Mouse (Mus musculus): Measurements from ENCODE around the gene Atad5. TPM values are rescaled to one million over a fixed set of nuclear protein-coding genes. Genes with fewer than 3 reads are reported as not detected.

Gene Atad5
- polyA plus RNA-seq, 1 experiment from 2014 or later, result 2.2 TPM

DNA sequence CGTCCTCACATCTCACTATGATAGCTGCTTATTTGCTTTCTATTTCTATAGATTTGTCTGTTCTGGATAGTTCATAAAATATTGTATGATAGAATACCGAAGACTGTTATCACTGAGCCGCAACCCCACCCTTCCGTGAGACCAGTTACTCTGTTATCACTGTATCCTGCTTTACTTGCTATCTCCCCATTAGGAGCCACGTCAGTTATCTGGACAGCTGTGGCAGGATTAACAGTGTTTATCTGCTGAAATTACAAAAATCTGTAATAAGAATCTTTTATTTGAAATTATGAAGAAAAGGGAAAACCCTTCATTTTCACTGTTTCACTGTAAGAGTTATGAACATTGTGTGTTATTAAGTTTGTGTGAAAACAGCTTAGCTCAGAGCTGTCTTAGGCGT is 12.1 kb downstream of the Atad5 start:
- Histone ChIP-seq H3K27ac (replicated peaks) (no peak overlapping the region), H3K9me3 (ENCODE audit: control insufficient read depth, low read length) (no peaks in the 10 kb centered on the region), H3K27me3 (ENCODE audit: control insufficient read depth, insufficient read depth, low read length) (no peaks in the 10 kb centered on the region), H3K4me3 (ENCODE audit: low read depth, low read length) (no peak overlapping the region), H3K9ac (ENCODE audit: low read length) (no peak overlapping the region), H3K4me2 (replicated peaks; ENCODE audit: low read depth) (no peak overlapping the region), H3K36me3 (ENCODE audit: control insufficient read depth, insufficient read depth, low read length) (0 out of 2 replicates have a peak, but pooled peaks cover under 1% of the 10 kb centered on the region), H3K4me1 (replicated peaks; ENCODE audit: control insufficient read depth, insufficient read depth) (no peaks in the 10 kb centered on the region)
- no peak for DNase-seq (ENCODE audit: low spot score)
- TF ChIP-seq CTCF (IDR thresholded peaks at IDR 0.05; ENCODE audit: low read depth) (no peak), EP300 (optimal IDR thresholded peaks at IDR 0.05) (no peak)
- WGBS, result 84% methylated on average over 6 of the region's 6 CpGs
- ATAC-seq (ENCODE audit: low FRiP score, low TSS enrichment), result no peak

DNA sequence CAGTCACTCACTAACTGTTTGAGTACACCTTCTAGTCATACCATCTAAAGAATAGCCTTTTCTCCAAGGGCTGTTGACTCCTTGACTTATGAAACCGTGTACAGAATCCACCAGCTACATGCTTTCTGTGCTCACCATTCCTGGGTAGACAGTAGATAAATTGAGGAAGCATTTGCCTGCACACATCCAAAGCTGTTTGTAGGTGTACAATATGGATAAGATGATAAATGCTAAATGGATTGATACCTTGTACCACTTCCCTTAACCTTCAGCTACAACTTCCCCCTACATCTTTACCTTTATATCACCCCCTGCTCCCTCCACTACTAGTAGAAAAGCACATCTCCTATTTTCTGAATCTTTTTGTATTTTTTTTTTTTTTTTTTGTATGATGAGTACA is 15.2 kb downstream of the Atad5 start:
- H3K27ac ChIP-seq (replicated peaks), result no peak overlapping the region
- no peak for TF ChIP-seq CTCF (IDR thresholded peaks at IDR 0.05; ENCODE audit: low read depth)
- TF ChIP-seq EP300 (optimal IDR thresholded peaks at IDR 0.05), result no peak
- H3K27me3 ChIP-seq (ENCODE audit: control insufficient read depth, insufficient read depth, low read length), result no peaks in the 10 kb centered on the region
- ATAC-seq (ENCODE audit: low FRiP score, low TSS enrichment), result no peak
- H3K4me3 ChIP-seq (ENCODE audit: low read depth, low read length), result no peak overlapping the region
- H3K9ac ChIP-seq (ENCODE audit: low read length), result no peak overlapping the region
- no peaks in the 10 kb centered on the region for H3K36me3 ChIP-seq (ENCODE audit: control insufficient read depth, insufficient read depth, low read length)
- H3K9me3 ChIP-seq (ENCODE audit: control insufficient read depth, low read length), result no peaks in the 10 kb centered on the region
- 78% methylated on average over 1 of the region's 1 CpGs for WGBS
- no peak for DNase-seq (ENCODE audit: low spot score)
- H3K4me2 ChIP-seq (replicated peaks; ENCODE audit: low read depth), result no peak overlapping the region
- no peaks in the 10 kb centered on the region for H3K4me1 ChIP-seq (replicated peaks; ENCODE audit: control insufficient read depth, insufficient read depth)

DNA sequence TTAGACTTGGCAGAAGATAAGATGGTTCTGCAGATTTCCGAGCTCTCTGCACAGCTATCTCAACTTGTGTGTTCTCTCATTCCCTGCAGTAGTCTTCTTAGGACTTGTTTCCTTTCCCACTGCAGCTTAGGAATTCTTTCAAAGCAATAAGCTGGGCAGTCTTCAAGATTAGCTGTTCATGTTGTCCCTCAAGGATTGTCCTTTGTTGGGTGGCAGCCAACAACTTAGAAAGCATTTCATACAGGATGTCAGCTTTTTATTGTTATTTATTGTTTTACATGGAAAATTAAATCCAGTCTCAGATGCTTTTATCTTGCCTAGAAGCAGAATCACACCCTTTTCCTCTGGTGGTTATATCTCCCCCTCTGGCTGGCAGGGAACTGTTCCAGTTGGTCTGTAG is 27.2 kb downstream of the Atad5 start:
- Histone ChIP-seq H3K9ac (ENCODE audit: low read length) (no peak overlapping the region), H3K27ac (replicated peaks) (no peak overlapping the region), H3K4me2 (replicated peaks; ENCODE audit: low read depth) (no peak overlapping the region), H3K4me3 (ENCODE audit: low read depth, low read length) (no peak overlapping the region), H3K27me3 (ENCODE audit: control insufficient read depth, insufficient read depth, low read length) (no peaks in the 10 kb centered on the region), H3K36me3 (ENCODE audit: control insufficient read depth, insufficient read depth, low read length) (peaks cover 5% of the 10 kb centered on the region; the same call in 1 of the 2 replicates), H3K9me3 (ENCODE audit: control insufficient read depth, low read length) (no peaks in the 10 kb centered on the region), H3K4me1 (replicated peaks; ENCODE audit: control insufficient read depth, insufficient read depth) (no peaks in the 10 kb centered on the region)
- TF ChIP-seq EP300 (optimal IDR thresholded peaks at IDR 0.05) (no peak), CTCF (IDR thresholded peaks at IDR 0.05; ENCODE audit: low read depth) (no peak)
- ATAC-seq (ENCODE audit: low FRiP score, low TSS enrichment), result no peak
- 68% methylated on average over 1 of the region's 1 CpGs for WGBS
- no peak for DNase-seq (ENCODE audit: low spot score)

DNA sequence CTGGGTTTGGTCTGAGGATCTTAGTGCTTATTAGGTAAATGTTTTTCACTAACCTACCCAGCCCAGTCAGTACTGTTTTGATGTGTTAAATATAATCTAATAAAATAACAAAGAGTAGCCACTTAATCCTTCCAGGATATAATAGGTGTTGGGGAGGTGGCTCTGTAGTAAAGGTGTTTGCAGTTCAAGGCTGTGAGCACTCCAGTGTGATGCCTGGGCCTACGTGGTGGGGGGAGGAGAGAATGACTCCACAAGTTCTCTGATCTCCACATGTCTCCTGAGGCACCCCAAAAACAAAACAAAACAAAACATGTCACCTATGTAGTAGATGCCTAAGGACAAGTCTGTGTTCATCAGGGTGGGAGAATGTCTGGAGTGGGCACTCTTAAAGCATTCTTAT is 42.9 kb downstream of the Atad5 start:
- H3K9me3 ChIP-seq (ENCODE audit: control insufficient read depth, low read length), result no peaks in the 10 kb centered on the region
- WGBS, result 56% methylated on average over 1 of the region's 1 CpGs
- no peaks in the 10 kb centered on the region for H3K27me3 ChIP-seq (ENCODE audit: control insufficient read depth, insufficient read depth, low read length)
- H3K36me3 ChIP-seq (ENCODE audit: control insufficient read depth, insufficient read depth, low read length), result peaks cover 7% of the 10 kb centered on the region; the same call in 1 of the 2 replicates
- no peak overlapping the region for H3K4me3 ChIP-seq (ENCODE audit: low read depth, low read length)
- no peak overlapping the region for H3K4me2 ChIP-seq (replicated peaks; ENCODE audit: low read depth)
- no peak for TF ChIP-seq EP300 (optimal IDR thresholded peaks at IDR 0.05)
- TF ChIP-seq CTCF (IDR thresholded peaks at IDR 0.05; ENCODE audit: low read depth), result no peak
- ATAC-seq (ENCODE audit: low FRiP score, low TSS enrichment), result no peak
- H3K9ac ChIP-seq (ENCODE audit: low read length), result no peak overlapping the region
- H3K27ac ChIP-seq (replicated peaks), result no peak overlapping the region
- no peak for DNase-seq (ENCODE audit: low spot score)
- H3K4me1 ChIP-seq (replicated peaks; ENCODE audit: control insufficient read depth, insufficient read depth), result no peaks in the 10 kb centered on the region

- TF ChIP-seq EP300 (optimal IDR thresholded peaks at IDR 0.05) (no peak), CTCF (IDR thresholded peaks at IDR 0.05; ENCODE audit: low read depth) (no peak)
- H3K27ac ChIP-seq (replicated peaks), result no peak overlapping the region
- peaks cover 7% of the 10 kb centered on the region; the same call in 1 of the 2 replicates for H3K36me3 ChIP-seq (ENCODE audit: control insufficient read depth, insufficient read depth, low read length)
- ATAC-seq (ENCODE audit: low FRiP score, low TSS enrichment) (no peak), DNase-seq (ENCODE audit: low spot score) (no peak)
- H3K9me3 ChIP-seq (ENCODE audit: control insufficient read depth, low read length), result no peaks in the 10 kb centered on the region
- H3K4me3 ChIP-seq (ENCODE audit: low read depth, low read length), result no peak overlapping the region
- no peak overlapping the region for H3K4me2 ChIP-seq (replicated peaks; ENCODE audit: low read depth)
- H3K9ac ChIP-seq (ENCODE audit: low read length), result no peak overlapping the region
- WGBS, result 61% methylated on average over 4 of the region's 4 CpGs
- H3K27me3 ChIP-seq (ENCODE audit: control insufficient read depth, insufficient read depth, low read length), result no peaks in the 10 kb centered on the region
- no peaks in the 10 kb centered on the region for H3K4me1 ChIP-seq (replicated peaks; ENCODE audit: control insufficient read depth, insufficient read depth)
Observed at GRCm38 (mm10) chr11:80134744-80135143, 45.5 kb downstream of the Atad5 start.

- H3K9ac ChIP-seq (ENCODE audit: low read length), result no peak overlapping the region
- no peaks in the 10 kb centered on the region for H3K27me3 ChIP-seq (ENCODE audit: control insufficient read depth, insufficient read depth, low read length)
- 90% methylated on average over 11 of the region's 11 CpGs for WGBS
- ATAC-seq (ENCODE audit: low FRiP score, low TSS enrichment) (no peak), DNase-seq (ENCODE audit: low spot score) (no peak)
- TF ChIP-seq EP300 (optimal IDR thresholded peaks at IDR 0.05) (no peak), CTCF (IDR thresholded peaks at IDR 0.05; ENCODE audit: low read depth) (no peak)
- no peaks in the 10 kb centered on the region for H3K4me1 ChIP-seq (replicated peaks; ENCODE audit: control insufficient read depth, insufficient read depth)
- peaks cover 7% of the 10 kb centered on the region; the same call in 1 of the 2 replicates for H3K36me3 ChIP-seq (ENCODE audit: control insufficient read depth, insufficient read depth, low read length)
- no peak overlapping the region for H3K4me3 ChIP-seq (ENCODE audit: low read depth, low read length)
- no peak overlapping the region for H3K27ac ChIP-seq (replicated peaks)
- H3K9me3 ChIP-seq (ENCODE audit: control insufficient read depth, low read length), result no peaks in the 10 kb centered on the region
- H3K4me2 ChIP-seq (replicated peaks; ENCODE audit: low read depth), result no peak overlapping the region
Observed at GRCm38 (mm10) chr11:80135954-80136683, 46.9 kb downstream of the Atad5 start.

All from stomach, postnatal 0 days (tissue).